Mouse (Mus musculus): ENCODE data around the gene Lcn10.
A peak's percentile ranks its signal among the peaks of the same experiment; 100 is the strongest.
"Not testable (repeated sequence)": the region's sequence is repeated elsewhere in the genome, so short reads cannot be mapped to it uniquely, and the experiment has no call there.

The Lcn10 gene

DNA sequence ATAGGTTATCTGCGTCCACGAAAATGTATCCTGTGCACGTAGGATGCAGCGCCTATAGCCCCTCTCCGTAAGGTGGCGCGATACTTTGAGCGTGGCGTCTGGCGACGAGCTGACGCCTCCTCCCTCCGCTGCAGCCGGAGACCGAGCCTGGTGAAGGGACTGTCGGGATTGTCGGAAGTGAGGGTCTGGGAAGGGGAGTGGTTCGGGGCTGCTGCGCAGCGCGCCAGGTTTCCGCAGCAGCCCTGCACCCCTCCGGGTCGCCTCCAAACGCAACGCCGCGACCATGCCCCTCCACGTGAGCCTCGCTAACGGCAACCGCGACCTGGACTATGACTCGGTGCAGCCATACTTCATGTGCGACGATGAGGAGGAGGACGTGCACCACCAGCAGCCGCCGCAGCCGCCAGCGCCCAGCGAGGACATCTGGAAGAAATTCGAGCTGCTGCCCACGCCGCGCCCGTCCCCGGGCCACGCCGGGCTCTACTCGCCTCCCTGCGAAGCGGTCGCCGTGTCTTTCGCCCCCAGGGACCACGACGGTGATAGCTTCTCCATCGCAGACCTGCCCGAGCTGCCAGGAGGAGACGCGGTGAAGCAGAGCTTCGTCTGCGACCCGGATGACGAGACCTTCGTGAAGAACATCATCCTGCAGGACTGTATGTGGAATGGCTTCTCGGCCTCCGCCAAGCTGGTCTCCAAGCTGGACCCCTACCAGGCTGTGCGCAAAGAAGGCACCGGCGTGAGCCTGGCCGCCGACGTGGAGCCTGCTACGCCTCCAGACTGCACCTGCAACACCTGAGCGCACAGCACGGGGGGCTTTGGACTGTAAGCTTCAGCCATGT, 24.3 kb downstream of the Lcn10 start, which contains the start of gene Bmyc:
Bmyc (plus strand) TSS at position 97 of the 839 bp plus-strand sequence.
- peak; percentile 82 for DNase-seq (ENCODE audit: low spot score)

DNA sequence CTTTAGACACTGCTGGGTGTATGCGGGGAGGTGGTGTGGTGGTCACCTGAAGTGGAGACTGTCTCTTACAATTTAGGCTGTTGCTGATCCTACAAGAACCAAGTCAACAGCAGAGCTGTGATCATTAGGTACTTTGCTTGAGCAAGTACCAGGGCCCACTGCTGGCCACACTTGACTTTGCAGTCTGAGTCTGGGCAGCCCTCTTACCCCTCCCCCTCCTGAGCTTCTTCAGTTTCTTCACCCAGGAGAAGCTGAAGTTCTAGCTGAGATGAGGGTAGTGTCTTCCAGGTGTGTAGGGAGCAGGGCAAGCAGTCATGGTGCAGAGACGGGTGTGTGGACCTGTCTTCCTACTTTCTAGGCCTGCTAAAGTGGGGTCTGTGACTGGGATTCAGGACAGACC, 25.6 kb downstream of the Lcn10 start:
- DNase-seq (ENCODE audit: low spot score): peak; percentile 48

GRCm38 (mm10) chr2:25709056-25709455, 26.5 kb downstream of the Lcn10 start:
- DNase-seq (ENCODE audit: low spot score): not testable (repeated sequence)

- DNase-seq (ENCODE audit: low spot score): not testable (repeated sequence)
Measured at GRCm38 (mm10) chr2:25709791-25710190, 27.3 kb downstream of the Lcn10 start.

GRCm38 (mm10) chr2:25711641-25712040, 29.1 kb downstream of the Lcn10 start:
- not testable (repeated sequence) for DNase-seq (ENCODE audit: low spot score)

- no peak for DNase-seq (ENCODE audit: low spot score)
Measured at GRCm38 (mm10) chr2:25717222-25717621, 34.7 kb downstream of the Lcn10 start.

DNA sequence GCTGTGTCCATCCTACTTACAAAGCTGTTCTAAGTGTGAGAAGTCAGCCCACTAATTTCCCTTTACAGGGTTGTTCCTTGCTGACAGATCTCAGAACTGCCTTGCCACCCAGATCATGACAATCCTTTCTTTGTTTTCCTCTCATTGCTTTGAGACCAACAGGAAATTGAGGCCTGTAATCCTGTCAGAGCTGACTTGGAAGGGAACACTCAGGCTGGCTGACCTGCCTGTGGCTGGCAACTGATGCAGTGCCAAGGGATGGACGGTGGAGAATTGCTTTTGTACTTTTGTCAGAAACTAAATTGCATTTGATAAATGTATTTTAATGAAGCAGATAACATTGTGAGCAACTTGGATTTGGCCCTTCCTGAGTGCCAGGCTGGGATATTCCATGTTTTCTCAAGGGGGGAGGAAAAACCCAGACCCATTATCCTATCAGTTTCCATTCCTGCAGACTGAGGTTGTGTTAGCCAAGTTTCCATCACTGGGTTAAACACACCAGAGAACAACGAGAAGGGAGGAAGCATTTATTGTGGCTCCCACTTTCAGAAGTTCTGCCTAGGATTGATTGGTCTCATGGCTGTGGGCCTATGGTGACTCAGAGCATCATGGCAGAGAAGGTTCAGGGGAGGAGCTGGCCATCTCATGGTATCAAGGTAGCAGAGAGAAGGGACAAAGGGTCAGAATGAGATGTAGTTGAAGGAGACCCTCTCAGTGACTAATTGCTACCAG, 50.8 kb downstream of the Lcn10 start:
- DNase-seq (ENCODE audit: low spot score): no peak
